Mouse (Mus musculus): ENCODE data around the gene Zfp652. TPM values are rescaled to one million over a fixed set of nuclear protein-coding genes. Genes with fewer than 3 reads are reported as not detected.
"Not testable (repeated sequence)": the region's sequence is repeated elsewhere in the genome, so short reads cannot be mapped to it uniquely, and the experiment has no call there.

Gene Zfp652
- polyA plus RNA-seq, 1 experiment from 2014 or later = 28.4 TPM

DNA sequence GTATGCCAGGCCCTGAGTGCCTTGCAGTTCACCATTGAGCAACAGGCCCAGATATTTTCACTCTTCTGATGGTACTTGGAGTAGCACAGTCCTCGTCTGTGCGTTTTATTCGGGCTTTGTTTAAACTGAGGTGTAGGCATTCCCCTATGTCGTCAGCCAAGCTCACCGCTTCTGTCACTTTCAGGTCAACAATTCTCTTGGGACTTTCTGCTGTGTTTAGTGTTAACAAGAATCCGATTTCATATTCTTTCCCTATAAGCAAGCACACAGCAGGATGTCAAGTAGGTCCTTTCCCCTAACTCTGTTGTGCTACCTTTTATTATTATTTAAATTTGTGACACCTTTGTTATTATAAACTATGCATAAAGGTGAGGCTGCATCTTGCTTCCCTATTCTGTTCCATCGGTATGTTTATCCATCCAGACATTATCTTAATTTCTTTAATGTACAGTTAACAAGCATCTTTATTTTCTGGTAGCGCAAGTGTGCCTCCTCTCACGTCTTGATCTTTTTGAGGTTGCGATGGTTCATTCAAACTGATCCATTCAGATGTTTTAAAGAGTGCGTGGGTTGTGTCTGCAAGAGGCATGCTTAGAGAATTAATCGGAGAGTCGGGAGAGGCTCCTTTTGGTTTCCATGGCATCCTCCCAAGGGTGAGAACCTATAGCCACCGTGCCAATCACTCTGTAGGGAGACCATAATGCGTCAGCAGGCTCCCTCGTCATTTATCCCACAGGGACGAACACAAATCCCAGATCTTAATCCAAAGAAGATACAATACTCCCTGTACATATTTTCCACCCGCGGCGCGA, 145.4 kb downstream of the Zfp652 start:
- H3K4me1 ChIP-seq = peaks cover 18% of the 10 kb centered on the region
- peak overlapping the region; percentile 78 for H3K4me2 ChIP-seq
- no peaks in the 10 kb centered on the region for H3K36me3 ChIP-seq (replicated peaks)
- 15% methylated on average over 21 of the region's 21 CpGs for WGBS
- H3K4me3 ChIP-seq = peak overlapping the region; percentile 82
- no peaks in the 10 kb centered on the region for H3K27me3 ChIP-seq (replicated peaks)
- no peaks in the 10 kb centered on the region for H3K9me3 ChIP-seq
- peak overlapping the region; percentile 87 for H3K27ac ChIP-seq
- H3K9ac ChIP-seq = peak overlapping the region; percentile 58
- ATAC-seq (replicated peaks) = peak; percentile 7; the same call in 1 of the 2 replicates

DNA sequence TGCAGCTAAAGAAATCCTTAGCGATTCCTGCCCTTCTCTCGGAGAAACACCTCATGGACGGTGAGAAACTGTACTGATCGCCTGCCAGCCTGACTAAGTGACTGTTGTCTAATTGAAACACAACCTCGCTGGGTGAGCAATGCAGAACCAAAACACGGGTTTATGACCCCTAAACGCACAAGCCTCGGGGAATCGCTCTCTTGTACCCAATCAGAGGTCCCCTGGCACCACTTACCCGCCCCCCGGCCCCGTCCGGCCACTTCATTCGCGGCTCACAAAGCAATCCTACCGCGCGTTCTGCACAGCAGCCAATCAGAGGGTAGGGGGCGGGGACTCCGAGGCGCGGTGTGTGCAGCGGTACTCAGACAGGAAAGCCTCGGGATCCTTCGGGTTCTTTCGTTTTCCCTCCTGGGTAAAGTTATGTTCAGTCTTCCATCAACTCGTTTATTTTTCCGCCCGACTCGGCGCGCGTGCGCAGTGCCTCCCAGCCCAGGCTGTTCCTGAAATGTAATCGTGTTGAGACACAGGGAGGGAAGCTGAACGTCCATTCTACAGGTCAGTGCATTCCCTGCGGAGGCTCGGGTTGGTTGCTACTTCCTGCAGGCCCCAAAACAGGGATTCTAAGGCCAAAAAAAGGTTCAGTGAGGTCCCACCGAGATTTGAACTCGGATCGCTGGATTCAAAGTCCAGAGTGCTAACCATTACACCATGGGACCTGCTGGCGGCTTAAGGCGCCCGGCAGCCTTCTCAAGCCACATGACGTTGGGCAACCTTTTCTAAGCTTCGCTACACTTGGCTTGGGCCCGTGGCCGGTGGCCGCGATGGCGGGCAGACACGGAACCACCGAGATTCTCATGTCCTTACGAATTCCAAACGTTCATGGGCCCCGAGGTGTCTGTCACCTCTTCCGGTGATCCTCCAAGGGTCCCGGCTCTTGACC, 146.3 kb downstream of the Zfp652 start:
- Histone ChIP-seq H3K4me2 (peak overlapping the region; percentile 78), H3K9me3 (no peaks in the 10 kb centered on the region), H3K4me3 (peak overlapping the region; percentile 82), H3K27ac (peak overlapping the region; percentile 87), H3K27me3 (replicated peaks) (no peaks in the 10 kb centered on the region), H3K36me3 (replicated peaks) (no peaks in the 10 kb centered on the region), H3K4me1 (peaks cover 18% of the 10 kb centered on the region), H3K9ac (peak overlapping the region; percentile 58)
- WGBS = under 1% methylated on average over 58 of the region's 58 CpGs
- ATAC-seq (replicated peaks) = peak; percentile 99

- peak overlapping the region; percentile 82 for H3K4me3 ChIP-seq
- no peaks in the 10 kb centered on the region for H3K27me3 ChIP-seq (replicated peaks)
- no peaks in the 10 kb centered on the region for H3K36me3 ChIP-seq (replicated peaks)
- WGBS = 0% methylated on average over 35 of the region's 35 CpGs
- peak overlapping the region; percentile 87 for H3K27ac ChIP-seq
- no peaks in the 10 kb centered on the region for H3K9me3 ChIP-seq
- H3K4me2 ChIP-seq = peak overlapping the region; percentile 78
- ATAC-seq (replicated peaks) = peak; percentile 81
- peak overlapping the region; percentile 53 for H3K9ac ChIP-seq
- peaks cover 18% of the 10 kb centered on the region for H3K4me1 ChIP-seq
These were observed 147.0 kb downstream of the Zfp652 start for GRCm38 (mm10) chr11:95859468-95859855.

DNA sequence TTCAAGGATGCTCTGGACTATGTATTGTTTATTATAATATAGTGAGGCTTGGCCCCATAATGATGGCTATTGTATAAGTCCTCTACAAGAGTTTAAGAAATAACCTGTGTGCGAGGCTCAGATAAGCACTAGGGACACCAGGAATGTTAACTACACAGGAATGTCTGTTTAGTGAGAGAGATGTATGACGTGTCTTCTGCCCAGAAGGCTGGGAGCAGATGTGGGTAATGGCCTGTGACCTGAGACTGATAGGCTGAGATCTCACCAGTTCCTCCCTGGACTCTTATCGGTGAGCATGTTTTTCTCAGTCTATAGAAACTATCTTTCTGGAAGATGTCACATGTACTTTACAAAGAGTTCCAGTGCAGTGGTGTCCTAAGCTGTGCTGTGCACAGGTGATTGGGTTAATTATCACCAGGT, 147.6 kb downstream of the Zfp652 start:
- ATAC-seq (replicated peaks) = no peak
- WGBS = 46% methylated on average over 3 of the region's 3 CpGs
- Histone ChIP-seq H3K9me3 (no peaks in the 10 kb centered on the region), H3K4me3 (peak overlapping the region; percentile 82), H3K4me2 (peak overlapping the region; percentile 78), H3K9ac (peak overlapping the region; percentile 53; the same call in 1 of the 2 replicates), H3K27ac (no peak overlapping the region), H3K36me3 (replicated peaks) (no peaks in the 10 kb centered on the region), H3K27me3 (replicated peaks) (no peaks in the 10 kb centered on the region), H3K4me1 (peaks cover 18% of the 10 kb centered on the region)

DNA sequence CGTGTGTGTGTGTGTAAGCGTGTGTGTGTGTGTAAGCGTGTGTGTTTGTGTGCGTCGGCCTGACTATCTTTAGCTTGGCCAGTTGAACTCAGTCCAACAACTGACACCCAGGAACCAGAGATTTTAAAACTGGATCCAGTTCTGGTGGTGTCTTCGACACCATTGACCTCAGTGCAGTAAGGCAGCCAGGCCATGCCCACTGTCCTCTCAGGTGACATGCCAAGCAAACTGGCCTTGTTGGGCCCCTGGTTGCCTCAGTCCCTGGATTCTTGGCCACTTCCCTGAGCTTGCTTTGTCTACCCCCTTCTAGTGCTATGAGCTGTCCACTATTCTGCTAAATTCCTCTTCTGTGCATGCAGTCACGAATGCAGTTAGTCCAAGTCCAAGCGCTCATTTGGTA, 148.9 kb downstream of the Zfp652 start:
- no peak for ATAC-seq (replicated peaks)
- no peak overlapping the region for H3K9ac ChIP-seq
- H3K27ac ChIP-seq = no peak overlapping the region
- WGBS = 94% methylated on average over 8 of the region's 8 CpGs
- H3K4me1 ChIP-seq = peaks cover 18% of the 10 kb centered on the region
- H3K4me3 ChIP-seq = no peak overlapping the region
- H3K27me3 ChIP-seq (replicated peaks) = no peaks in the 10 kb centered on the region
- no peaks in the 10 kb centered on the region for H3K9me3 ChIP-seq
- no peaks in the 10 kb centered on the region for H3K36me3 ChIP-seq (replicated peaks)
- no peak overlapping the region for H3K4me2 ChIP-seq

- Histone ChIP-seq H3K9ac (no peak overlapping the region), H3K9me3 (no peaks in the 10 kb centered on the region), H3K4me1 (no peaks in the 10 kb centered on the region), H3K4me2 (no peak overlapping the region), H3K27me3 (replicated peaks) (no peaks in the 10 kb centered on the region), H3K4me3 (no peak overlapping the region), H3K36me3 (replicated peaks) (no peaks in the 10 kb centered on the region), H3K27ac (no peak overlapping the region)
- 74% methylated on average over 4 of the region's 4 CpGs for WGBS
- ATAC-seq (replicated peaks) = no peak
These were observed 157.0 kb downstream of the Zfp652 start for GRCm38 (mm10) chr11:95869442-95869841.

DNA sequence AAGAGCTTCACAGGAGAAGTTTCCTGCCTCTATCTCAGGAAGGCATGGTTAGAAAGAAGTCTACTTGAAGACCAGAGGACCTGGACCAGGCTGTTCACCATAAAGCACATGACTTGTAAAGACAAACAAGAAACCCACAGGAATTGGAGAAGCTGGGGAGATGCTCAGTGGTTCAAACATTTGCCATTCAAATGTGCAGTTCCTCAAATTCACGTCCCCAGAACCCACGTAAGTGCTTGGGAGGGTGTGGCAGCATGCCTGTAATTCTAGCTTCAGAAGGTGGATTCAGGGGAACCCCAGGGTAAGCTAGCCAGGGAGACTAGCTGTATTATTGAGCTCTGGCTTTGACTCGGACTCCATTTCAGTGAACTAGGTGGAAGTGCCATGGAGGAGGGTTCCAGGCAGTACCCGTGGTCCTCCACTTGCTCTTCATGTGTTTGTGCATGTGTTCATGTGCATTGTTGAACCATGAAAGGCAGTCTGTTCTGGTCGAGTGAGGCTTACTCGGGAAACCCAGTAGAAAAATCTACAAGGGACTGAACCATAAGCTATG, 157.5 kb downstream of the Zfp652 start:
- no peak for ATAC-seq (replicated peaks)
- 79% methylated on average over 6 of the region's 6 CpGs for WGBS
- no peak overlapping the region for H3K4me2 ChIP-seq

DNA sequence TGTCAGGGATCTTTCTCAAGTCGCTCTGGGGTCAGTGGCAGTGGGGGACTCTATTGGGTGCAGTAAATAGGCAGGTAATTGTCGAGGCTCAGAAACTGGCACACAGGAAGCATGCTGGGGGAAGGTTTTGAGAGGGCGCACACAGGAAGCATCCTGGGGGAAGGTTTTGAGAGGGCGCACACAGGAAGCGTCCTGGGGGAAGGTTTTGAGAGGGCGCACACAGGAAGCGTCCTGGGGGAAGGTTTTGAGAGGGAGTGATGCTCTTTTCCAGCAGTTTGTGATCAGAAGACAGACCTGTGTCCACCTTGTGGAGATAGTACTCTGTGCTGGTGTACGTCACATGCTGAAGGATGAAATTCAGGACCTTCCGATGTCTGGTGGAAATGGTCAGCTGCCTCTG, 163.3 kb downstream of the Zfp652 start:
- H3K36me3 ChIP-seq (replicated peaks) = no peaks in the 10 kb centered on the region
- no peaks in the 10 kb centered on the region for H3K4me1 ChIP-seq
- no peaks in the 10 kb centered on the region for H3K27me3 ChIP-seq (replicated peaks)
- H3K9ac ChIP-seq = no peak overlapping the region
- peak overlapping the region; percentile 24; the same call in 1 of the 2 replicates for H3K4me2 ChIP-seq
- no peak overlapping the region for H3K4me3 ChIP-seq
- no peak for ATAC-seq (replicated peaks)
- H3K9me3 ChIP-seq = no peaks in the 10 kb centered on the region
- no peak overlapping the region for H3K27ac ChIP-seq
- 24% methylated on average over 9 of the region's 9 CpGs for WGBS

More for the DNA sequence above, 157.5 kb downstream of the Zfp652 start:
- Histone ChIP-seq H3K27ac (no peak overlapping the region), H3K9me3 (no peaks in the 10 kb centered on the region), H3K36me3 (replicated peaks) (no peaks in the 10 kb centered on the region), H3K4me3 (no peak overlapping the region), H3K27me3 (replicated peaks) (no peaks in the 10 kb centered on the region), H3K9ac (no peak overlapping the region), H3K4me1 (no peaks in the 10 kb centered on the region)

GRCm38 (mm10) chr11:95876296-95876695, 163.8 kb downstream of the Zfp652 start:
- H3K27ac ChIP-seq = no peak overlapping the region
- no peak for ATAC-seq (replicated peaks)
- H3K9me3 ChIP-seq = no peaks in the 10 kb centered on the region
- no peak overlapping the region for H3K4me3 ChIP-seq
- H3K9ac ChIP-seq = no peak overlapping the region
- no peaks in the 10 kb centered on the region for H3K36me3 ChIP-seq (replicated peaks)
- 18% methylated on average over 7 of the region's 7 CpGs for WGBS
- peak overlapping the region; percentile 24; the same call in 1 of the 2 replicates for H3K4me2 ChIP-seq
- no peaks in the 10 kb centered on the region for H3K4me1 ChIP-seq
- H3K27me3 ChIP-seq (replicated peaks) = no peaks in the 10 kb centered on the region

GRCm38 (mm10) chr11:95879861-95880260, 167.4 kb downstream of the Zfp652 start:
- 82% methylated on average over 2 of the region's 2 CpGs for WGBS
- not testable (repeated sequence) for H3K9ac ChIP-seq; H3K9me3 ChIP-seq; H3K4me1 ChIP-seq; ATAC-seq (replicated peaks); H3K27me3 ChIP-seq (replicated peaks); H3K4me3 ChIP-seq; H3K27ac ChIP-seq; H3K36me3 ChIP-seq (replicated peaks); H3K4me2 ChIP-seq
